Mouse (Mus musculus): Measurements from ENCODE around the gene Agtpbp1. TPM values are rescaled to one million over a fixed set of nuclear protein-coding genes. Genes with fewer than 3 reads are reported as not detected.

The Agtpbp1 gene
- polyA plus RNA-seq (2015; fragmentation: Nextera tagmentation; extraction: Ambion mirVana): 6.7 and 7.5 TPM in 2 replicates

- Histone ChIP-seq H3K4me2 (peak within 1 kb of the TSS; percentile 98), H3K27ac (replicated peaks) (peak within 1 kb of the TSS; percentile 76), H3K4me1 (replicated peaks) (peaks cover 40% of the 10 kb centered on the region), H3K36me3 (replicated peaks) (peaks cover 13% of the 10 kb centered on the region), H3K9me3 (replicated peaks) (no peaks in the 10 kb centered on the region), H3K4me3 (replicated peaks) (peak within 1 kb of the TSS; percentile 87), H3K9ac (peak within 1 kb of the TSS; percentile 86), H3K27me3 (no peaks in the 10 kb centered on the region)
- WGBS (ENCODE audit: insufficient replicate concordance): under 1% methylated on average over 82 of the region's 83 CpGs
- peak; percentile 97 for ATAC-seq (ENCODE audit: insufficient read depth)
These were observed at the start of gene Agtpbp1, which contains the start of gene Naa35 for GRCm38 (mm10) chr13:59584947-59585647. TSS of gene Agtpbp1 (minus strand) at chr13:59585227. TSS of gene Naa35 (plus strand) at chr13:59585259.

- no peak overlapping the region for H3K4me3 ChIP-seq (replicated peaks)
- H3K4me1 ChIP-seq (replicated peaks): peaks cover 9% of the 10 kb centered on the region
- no peaks in the 10 kb centered on the region for H3K27me3 ChIP-seq
- WGBS (ENCODE audit: insufficient replicate concordance): 66% methylated on average over 5 of the region's 5 CpGs
- no peak overlapping the region for H3K9ac ChIP-seq
- peaks cover 97% of the 10 kb centered on the region for H3K36me3 ChIP-seq (replicated peaks)
- ATAC-seq (ENCODE audit: insufficient read depth): no peak
- H3K9me3 ChIP-seq (replicated peaks): no peaks in the 10 kb centered on the region
- H3K4me2 ChIP-seq: no peak overlapping the region
- H3K27ac ChIP-seq (replicated peaks): no peak overlapping the region
These were observed 49.6 kb upstream of the Agtpbp1 start for GRCm38 (mm10) chr13:59634637-59635036.

- no peaks in the 10 kb centered on the region for H3K4me1 ChIP-seq (replicated peaks)
- ATAC-seq (ENCODE audit: insufficient read depth): no peak
These were observed 41.7 kb upstream of the Agtpbp1 start for GRCm38 (mm10) chr13:59626739-59627138.

GRCm38 (mm10) chr13:59624903-59625302 is 39.9 kb upstream of the Agtpbp1 start:
- ATAC-seq (ENCODE audit: insufficient read depth): no peak
- WGBS (ENCODE audit: insufficient replicate concordance): 68% methylated on average over 5 of the region's 5 CpGs
- Histone ChIP-seq H3K36me3 (replicated peaks) (peaks cover 71% of the 10 kb centered on the region), H3K9ac (no peak overlapping the region), H3K27ac (replicated peaks) (no peak overlapping the region), H3K4me2 (no peak overlapping the region), H3K9me3 (replicated peaks) (no peaks in the 10 kb centered on the region), H3K27me3 (no peaks in the 10 kb centered on the region), H3K4me1 (replicated peaks) (peaks cover 6% of the 10 kb centered on the region; the same call in 1 of the 2 replicates), H3K4me3 (replicated peaks) (no peak overlapping the region)

More at GRCm38 (mm10) chr13:59626739-59627138, 41.7 kb upstream of the Agtpbp1 start:
- WGBS (ENCODE audit: insufficient replicate concordance): 78% methylated on average over 7 of the region's 7 CpGs
- Histone ChIP-seq H3K27me3 (no peaks in the 10 kb centered on the region), H3K36me3 (replicated peaks) (peaks cover 71% of the 10 kb centered on the region), H3K9ac (no peak overlapping the region), H3K9me3 (replicated peaks) (no peaks in the 10 kb centered on the region), H3K27ac (replicated peaks) (no peak overlapping the region), H3K4me3 (replicated peaks) (no peak overlapping the region), H3K4me2 (no peak overlapping the region)

GRCm38 (mm10) chr13:59624389-59624788 is 39.4 kb upstream of the Agtpbp1 start:
- H3K4me1 ChIP-seq (replicated peaks): peaks cover 6% of the 10 kb centered on the region; the same call in 1 of the 2 replicates
- H3K36me3 ChIP-seq (replicated peaks): peaks cover 67% of the 10 kb centered on the region
- no peak overlapping the region for H3K4me3 ChIP-seq (replicated peaks)
- WGBS (ENCODE audit: insufficient replicate concordance): 75% methylated on average over 3 of the region's 3 CpGs
- H3K9me3 ChIP-seq (replicated peaks): no peaks in the 10 kb centered on the region
- H3K9ac ChIP-seq: no peak overlapping the region
- H3K27ac ChIP-seq (replicated peaks): no peak overlapping the region
- no peak overlapping the region for H3K4me2 ChIP-seq
- H3K27me3 ChIP-seq: no peaks in the 10 kb centered on the region
- ATAC-seq (ENCODE audit: insufficient read depth): no peak

GRCm38 (mm10) chr13:59621643-59622489 is 36.8 kb upstream of the Agtpbp1 start:
- Histone ChIP-seq H3K4me1 (replicated peaks) (peaks cover 6% of the 10 kb centered on the region; the same call in 1 of the 2 replicates), H3K9me3 (replicated peaks) (no peaks in the 10 kb centered on the region), H3K4me2 (no peak overlapping the region), H3K9ac (no peak overlapping the region), H3K36me3 (replicated peaks) (peaks cover 56% of the 10 kb centered on the region), H3K27ac (replicated peaks) (no peak overlapping the region), H3K4me3 (replicated peaks) (no peak overlapping the region), H3K27me3 (no peaks in the 10 kb centered on the region)
- ATAC-seq (ENCODE audit: insufficient read depth): no peak
- whole genome bisulfite sequencing (ENCODE audit: insufficient replicate concordance): 64% methylated on average over 7 of the region's 7 CpGs

- WGBS (ENCODE audit: insufficient replicate concordance): 59% methylated on average over 6 of the region's 6 CpGs
- Histone ChIP-seq H3K9me3 (replicated peaks) (no peaks in the 10 kb centered on the region), H3K4me1 (replicated peaks) (peaks cover 15% of the 10 kb centered on the region; the same call in 1 of the 2 replicates), H3K4me2 (no peak overlapping the region), H3K9ac (no peak overlapping the region), H3K27me3 (no peaks in the 10 kb centered on the region), H3K36me3 (replicated peaks) (peaks cover 40% of the 10 kb centered on the region), H3K27ac (replicated peaks) (no peak overlapping the region), H3K4me3 (replicated peaks) (no peak overlapping the region)
- no peak for ATAC-seq (ENCODE audit: insufficient read depth)
These were observed 33.4 kb upstream of the Agtpbp1 start for GRCm38 (mm10) chr13:59618463-59618862.

GRCm38 (mm10) chr13:59615554-59615953 is 30.5 kb upstream of the Agtpbp1 start:
- Histone ChIP-seq H3K27me3 (no peaks in the 10 kb centered on the region), H3K4me3 (replicated peaks) (no peak overlapping the region), H3K9me3 (replicated peaks) (no peaks in the 10 kb centered on the region), H3K27ac (replicated peaks) (no peak overlapping the region), H3K4me1 (replicated peaks) (peaks cover 15% of the 10 kb centered on the region), H3K36me3 (replicated peaks) (peaks cover 29% of the 10 kb centered on the region), H3K4me2 (no peak overlapping the region), H3K9ac (no peak overlapping the region)
- peak; percentile 68; the same call in 1 of the 2 replicates for ATAC-seq (ENCODE audit: insufficient read depth)
- WGBS (ENCODE audit: insufficient replicate concordance): 64% methylated on average over 4 of the region's 4 CpGs

- Histone ChIP-seq H3K4me3 (replicated peaks) (no peak overlapping the region), H3K4me2 (no peak overlapping the region), H3K27me3 (no peaks in the 10 kb centered on the region), H3K4me1 (replicated peaks) (peaks cover 11% of the 10 kb centered on the region), H3K9me3 (replicated peaks) (no peaks in the 10 kb centered on the region), H3K36me3 (replicated peaks) (peaks cover 27% of the 10 kb centered on the region), H3K9ac (no peak overlapping the region), H3K27ac (replicated peaks) (no peak overlapping the region)
- 81% methylated on average over 4 of the region's 4 CpGs for WGBS (ENCODE audit: insufficient replicate concordance)
- no peak for ATAC-seq (ENCODE audit: insufficient read depth)
These were observed 30.1 kb upstream of the Agtpbp1 start for GRCm38 (mm10) chr13:59615152-59615551.

GRCm38 (mm10) chr13:59613868-59614267 is 28.8 kb upstream of the Agtpbp1 start:
- no peak overlapping the region for H3K27ac ChIP-seq (replicated peaks)
- WGBS (ENCODE audit: insufficient replicate concordance): 53% methylated on average over 4 of the region's 4 CpGs
- H3K4me2 ChIP-seq: no peak overlapping the region
- no peak for ATAC-seq (ENCODE audit: insufficient read depth)
- H3K4me1 ChIP-seq (replicated peaks): peaks cover 8% of the 10 kb centered on the region; the same call in 1 of the 2 replicates
- no peaks in the 10 kb centered on the region for H3K9me3 ChIP-seq (replicated peaks)
- no peak overlapping the region for H3K4me3 ChIP-seq (replicated peaks)
- no peak overlapping the region for H3K9ac ChIP-seq
- H3K27me3 ChIP-seq: no peaks in the 10 kb centered on the region
- H3K36me3 ChIP-seq (replicated peaks): peaks cover 32% of the 10 kb centered on the region

- H3K27ac ChIP-seq (replicated peaks): no peak overlapping the region
- H3K4me3 ChIP-seq (replicated peaks): no peak overlapping the region
- H3K9me3 ChIP-seq (replicated peaks): no peaks in the 10 kb centered on the region
- no peak overlapping the region for H3K9ac ChIP-seq
- WGBS (ENCODE audit: insufficient replicate concordance): 90% methylated on average over 2 of the region's 2 CpGs
- H3K36me3 ChIP-seq (replicated peaks): peaks cover 42% of the 10 kb centered on the region
- H3K4me2 ChIP-seq: no peak overlapping the region
- ATAC-seq (ENCODE audit: insufficient read depth): no peak
- H3K27me3 ChIP-seq: no peaks in the 10 kb centered on the region
- H3K4me1 ChIP-seq (replicated peaks): peaks cover 5% of the 10 kb centered on the region; the same call in 1 of the 2 replicates
These were observed 25.4 kb upstream of the Agtpbp1 start for GRCm38 (mm10) chr13:59610437-59610836.
